Mouse (Mus musculus) ovary, postnatal 14 days (tissue): ENCODE measurements around the gene Hist1h3e.
"Not testable (repeated sequence)": the region's sequence is repeated elsewhere in the genome, so short reads cannot be mapped to it uniquely, and the experiment has no call there.

ENCODE experiments used
- DNase-seq: peaks from one replicate; pipeline ENCODE4 v3.0.0; 2022; ENCODE audit warnings: low spot score

Gene Hist1h3e

GRCm38 (mm10) chr13:23561883-23562659 lies at the start of gene Hist1h3e:
Gene Hist1h3e, minus strand, starts transcription at chr13:23562369.
- DNase-seq: peak; percentile 92

- DNase-seq: no peak
Measured at GRCm38 (mm10) chr13:23611638-23612037, 49.5 kb upstream of the Hist1h3e start.

GRCm38 (mm10) chr13:23610393-23610792 lies 48.2 kb upstream of the Hist1h3e start:
- no peak for DNase-seq

GRCm38 (mm10) chr13:23609844-23610243 lies 47.7 kb upstream of the Hist1h3e start:
- DNase-seq: no peak

GRCm38 (mm10) chr13:23609209-23609608 lies 47.0 kb upstream of the Hist1h3e start:
- DNase-seq: no peak

GRCm38 (mm10) chr13:23605052-23605451 lies 42.9 kb upstream of the Hist1h3e start:
- DNase-seq: no peak

- DNase-seq: no peak
Measured at GRCm38 (mm10) chr13:23604452-23604851, 42.3 kb upstream of the Hist1h3e start.

GRCm38 (mm10) chr13:23603182-23603699 lies 41.1 kb upstream of the Hist1h3e start:
- DNase-seq: no peak

GRCm38 (mm10) chr13:23597957-23598356 lies 35.8 kb upstream of the Hist1h3e start:
- peak; percentile 79 for DNase-seq

- DNase-seq: no peak
Measured at GRCm38 (mm10) chr13:23595622-23596372, 33.6 kb upstream of the Hist1h3e start.

GRCm38 (mm10) chr13:23595185-23595584 lies 33.0 kb upstream of the Hist1h3e start:
- DNase-seq: no peak

GRCm38 (mm10) chr13:23593051-23593770 lies 31.0 kb upstream of the Hist1h3e start:
- DNase-seq: no peak

GRCm38 (mm10) chr13:23592614-23593013 lies 30.4 kb upstream of the Hist1h3e start:
- DNase-seq: no peak

- not testable (repeated sequence) for DNase-seq
Measured at GRCm38 (mm10) chr13:23591886-23592285, 29.7 kb upstream of the Hist1h3e start.

GRCm38 (mm10) chr13:23591206-23591605 lies 29.0 kb upstream of the Hist1h3e start:
- no peak for DNase-seq

GRCm38 (mm10) chr13:23586940-23587225 lies 24.7 kb upstream of the Hist1h3e start:
- no peak for DNase-seq

GRCm38 (mm10) chr13:23586099-23586939 lies 24.1 kb upstream of the Hist1h3e start:
- DNase-seq: no peak

- DNase-seq: peak; percentile 51
Measured at GRCm38 (mm10) chr13:23585442-23586098, 23.4 kb upstream of the Hist1h3e start.

GRCm38 (mm10) chr13:23585029-23585441 lies 22.9 kb upstream of the Hist1h3e start:
- peak; percentile 58 for DNase-seq

- no peak for DNase-seq
Measured at GRCm38 (mm10) chr13:23584331-23584730, 22.2 kb upstream of the Hist1h3e start.
